Mouse (Mus musculus) megakaryocyte, embryonic 14.5 days (primary cell): ENCODE measurements around the gene Rpp30.

Source experiments
- FLI1 ChIP-seq: IDR thresholded peaks from 2 replicates; pipeline ENCODE4 v1.6.1; 2012; ENCODE audit warnings: low read length, inconsistent platforms, mixed read lengths
- GATA1 ChIP-seq: IDR thresholded peaks from 3 replicates; pipeline ENCODE4 v1.6.1; 2012; ENCODE audit warnings: mixed read lengths, low read length, inconsistent platforms, borderline replicate concordance

GRCm38 (mm10) chr19:36143571-36143970, 60.1 kb downstream of the Rpp30 start:
- no peak for TF ChIP-seq GATA1
- TF ChIP-seq FLI1: no peak
